Mouse (Mus musculus): ENCODE measurements around the gene B3galt4.

GRCm38 (mm10) chr17:33920282-33921097, 30.8 kb downstream of the B3galt4 start:
- TF ChIP-seq CTCF (conservative IDR thresholded peaks at IDR 0.05; ENCODE audit: low read length) = peak; percentile 86
- TF ChIP-seq POU5F1 (IDR thresholded peaks at IDR 0.05; ENCODE audit: borderline replicate concordance, low read length) = no peak
- no peak for TF ChIP-seq NANOG (IDR thresholded peaks at IDR 0.05; ENCODE audit: borderline replicate concordance, low read length)

Data from E14TG2a.4 (cell line).